Mouse (Mus musculus): ENCODE measurements at regions not wholly inside any gene's neighbourhood (a gene's known extent, or its start where the extent isn't known, plus 50 kb on each side); places are given as distances from the start of the nearest gene placed in this dataset.

DNA sequence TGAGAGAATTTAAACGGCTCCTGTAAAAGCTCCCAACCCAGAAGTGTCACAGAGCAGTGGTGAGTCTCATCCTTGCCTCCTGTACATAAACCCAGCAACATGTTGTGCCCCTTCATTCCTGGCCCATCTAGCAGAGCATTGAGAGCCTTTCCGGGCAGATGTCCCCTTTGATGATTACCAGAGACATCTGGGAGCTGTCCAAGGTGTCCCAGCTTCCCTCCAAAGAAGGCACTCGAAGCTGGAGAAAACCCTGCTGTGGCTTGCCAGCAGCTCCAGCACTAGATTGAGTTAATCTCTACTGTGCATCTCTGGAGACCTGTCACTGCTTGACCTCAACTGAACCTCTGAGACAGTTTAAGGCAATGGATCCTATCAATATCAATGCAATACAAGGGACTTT is 86.4 kb upstream of the Mycn start:
- 62% methylated on average over 3 of the region's 3 CpGs for WGBS
- H3K9ac ChIP-seq (replicated peaks; ENCODE audit: low read depth, low read length): no peak overlapping the region
- H3K4me3 ChIP-seq (ENCODE audit: low read depth, low read length): no peak overlapping the region
- H3K36me3 ChIP-seq (ENCODE audit: control insufficient read depth, insufficient read depth, low read length): no peaks in the 10 kb centered on the region
- no peaks in the 10 kb centered on the region for H3K27me3 ChIP-seq (ENCODE audit: control insufficient read depth, insufficient read depth, low read length)
- no peaks in the 10 kb centered on the region for H3K4me1 ChIP-seq (ENCODE audit: control insufficient read depth, insufficient read depth, low read length)
- H3K9me3 ChIP-seq (ENCODE audit: control insufficient read depth, low read length): no peaks in the 10 kb centered on the region
- H3K27ac ChIP-seq (ENCODE audit: low read depth, low read length): no peak overlapping the region
- H3K4me2 ChIP-seq (ENCODE audit: low read depth, low read length): no peak overlapping the region
- ATAC-seq (ENCODE audit: low read depth): no peak

DNA sequence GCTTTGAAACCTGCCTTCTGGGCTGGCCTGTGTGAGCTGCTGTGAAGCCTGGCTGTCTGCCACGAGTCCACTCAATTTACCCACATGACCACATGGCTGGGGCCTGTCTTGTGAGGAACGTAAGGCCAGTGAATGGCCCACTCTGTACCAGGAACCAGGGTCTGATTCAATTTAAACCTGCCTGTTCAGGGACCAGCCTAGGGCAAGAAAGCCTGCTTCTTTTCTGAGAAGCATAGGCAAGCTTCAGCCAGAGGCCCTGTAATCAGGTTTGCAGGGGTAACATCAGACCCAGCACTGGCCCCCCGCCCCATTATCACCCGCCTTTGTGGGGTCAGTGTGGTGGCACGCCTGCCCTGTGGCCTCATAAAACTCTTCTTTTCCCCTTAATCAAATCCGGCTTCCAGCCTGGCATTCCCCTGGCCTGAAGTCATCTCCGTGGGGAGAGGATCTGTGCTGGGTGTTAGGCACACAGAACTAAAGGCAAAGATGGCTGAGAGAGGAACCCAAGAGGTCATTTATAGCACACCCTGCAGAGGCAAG is 84.4 kb upstream of the Mycn start:
- WGBS: 25% methylated on average over 7 of the region's 7 CpGs
- H3K9me3 ChIP-seq (ENCODE audit: control insufficient read depth, low read length): no peaks in the 10 kb centered on the region
- H3K9ac ChIP-seq (replicated peaks; ENCODE audit: low read depth, low read length): no peak overlapping the region
- peak; percentile 87; the same call in 1 of the 2 replicates for ATAC-seq (ENCODE audit: low read depth)
- H3K27ac ChIP-seq (ENCODE audit: low read depth, low read length): no peak overlapping the region
- H3K4me2 ChIP-seq (ENCODE audit: low read depth, low read length): no peak overlapping the region
- no peaks in the 10 kb centered on the region for H3K36me3 ChIP-seq (ENCODE audit: control insufficient read depth, insufficient read depth, low read length)
- no peaks in the 10 kb centered on the region for H3K27me3 ChIP-seq (ENCODE audit: control insufficient read depth, insufficient read depth, low read length)
- no peak overlapping the region for H3K4me3 ChIP-seq (ENCODE audit: low read depth, low read length)
- H3K4me1 ChIP-seq (ENCODE audit: control insufficient read depth, insufficient read depth, low read length): no peaks in the 10 kb centered on the region

DNA sequence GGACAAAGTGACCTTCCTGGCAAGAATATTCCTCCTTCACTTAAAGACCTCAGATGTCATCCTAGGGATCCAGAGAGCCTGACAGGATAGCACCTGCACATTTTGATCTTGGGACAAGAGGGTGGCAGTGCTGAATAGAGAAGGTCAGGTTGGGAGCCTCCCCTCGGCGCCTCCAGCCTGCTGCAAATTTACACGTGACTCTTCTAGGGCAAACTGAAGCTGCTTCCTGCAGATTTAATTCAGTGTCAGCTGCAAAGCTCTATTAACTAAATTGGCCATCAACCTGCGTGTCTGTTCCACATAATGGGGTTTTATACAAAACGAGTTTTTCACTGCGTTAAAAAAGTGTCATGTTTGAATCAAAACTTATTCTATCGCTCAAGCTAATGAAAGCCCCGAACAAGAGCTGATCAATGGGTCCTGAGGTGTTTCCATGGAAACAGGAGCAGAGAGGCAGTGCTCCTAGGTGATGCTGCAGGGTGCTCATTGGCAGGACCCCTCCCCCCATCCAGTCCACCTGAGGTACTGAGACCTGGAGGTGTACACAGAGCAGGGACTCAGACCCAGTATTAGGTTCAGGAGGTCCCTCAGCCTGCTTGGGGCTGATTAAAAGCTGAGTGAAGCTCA is 82.6 kb upstream of the Mycn start:
- no peak overlapping the region for H3K4me2 ChIP-seq (ENCODE audit: low read depth, low read length)
- H3K27me3 ChIP-seq (ENCODE audit: control insufficient read depth, insufficient read depth, low read length): no peaks in the 10 kb centered on the region
- H3K4me1 ChIP-seq (ENCODE audit: control insufficient read depth, insufficient read depth, low read length): no peaks in the 10 kb centered on the region
- 38% methylated on average over 8 of the region's 8 CpGs for WGBS
- no peak overlapping the region for H3K27ac ChIP-seq (ENCODE audit: low read depth, low read length)
- no peaks in the 10 kb centered on the region for H3K9me3 ChIP-seq (ENCODE audit: control insufficient read depth, low read length)
- H3K9ac ChIP-seq (replicated peaks; ENCODE audit: low read depth, low read length): no peak overlapping the region
- H3K36me3 ChIP-seq (ENCODE audit: control insufficient read depth, insufficient read depth, low read length): no peaks in the 10 kb centered on the region
- no peak overlapping the region for H3K4me3 ChIP-seq (ENCODE audit: low read depth, low read length)
- ATAC-seq (ENCODE audit: low read depth): peak; percentile 77

DNA sequence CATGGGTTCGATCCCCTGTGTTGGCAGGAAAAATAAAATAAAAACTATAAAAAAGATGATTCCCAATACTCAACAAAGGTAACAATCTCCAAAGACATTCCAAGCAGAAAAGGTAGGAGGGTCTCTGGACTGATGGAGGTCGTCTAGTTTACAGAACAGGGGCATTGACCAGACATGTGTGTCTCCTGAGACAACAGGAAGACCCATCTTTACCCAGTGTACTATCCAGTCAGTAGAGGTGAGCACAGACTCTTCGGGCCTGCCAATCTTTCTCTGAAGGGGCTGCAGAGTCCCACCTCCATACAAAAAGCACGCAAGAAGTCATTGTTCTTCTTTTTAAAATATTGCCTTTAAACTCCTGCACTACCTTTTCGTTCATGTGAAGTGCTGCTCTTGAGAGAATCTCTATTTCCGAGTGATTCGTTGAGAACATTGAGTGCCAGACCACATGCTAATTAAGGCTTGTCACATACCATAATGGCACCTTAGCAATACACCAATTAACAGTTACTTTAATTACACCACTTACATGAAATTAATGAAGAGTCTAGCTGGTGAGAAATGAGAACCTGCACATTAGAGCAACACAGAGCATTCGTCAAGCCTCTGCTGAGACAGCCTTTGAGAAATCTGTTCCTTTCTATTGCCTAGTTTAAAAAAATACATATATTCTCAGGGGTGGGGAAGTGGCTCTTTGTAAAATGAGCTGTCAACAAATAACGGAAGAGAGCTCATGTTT is 69.5 kb upstream of the Mycn start:
- no peak overlapping the region for H3K27ac ChIP-seq (ENCODE audit: low read depth, low read length)
- no peaks in the 10 kb centered on the region for H3K36me3 ChIP-seq (ENCODE audit: control insufficient read depth, insufficient read depth, low read length)
- H3K9me3 ChIP-seq (ENCODE audit: control insufficient read depth, low read length): no peaks in the 10 kb centered on the region
- H3K4me2 ChIP-seq (ENCODE audit: low read depth, low read length): no peak overlapping the region
- H3K9ac ChIP-seq (replicated peaks; ENCODE audit: low read depth, low read length): no peak overlapping the region
- no peaks in the 10 kb centered on the region for H3K27me3 ChIP-seq (ENCODE audit: control insufficient read depth, insufficient read depth, low read length)
- ATAC-seq (ENCODE audit: low read depth): peak; percentile 58; the same call in 1 of the 2 replicates
- H3K4me3 ChIP-seq (ENCODE audit: low read depth, low read length): no peak overlapping the region
- H3K4me1 ChIP-seq (ENCODE audit: control insufficient read depth, insufficient read depth, low read length): no peaks in the 10 kb centered on the region
- 68% methylated on average over 9 of the region's 9 CpGs for WGBS

DNA sequence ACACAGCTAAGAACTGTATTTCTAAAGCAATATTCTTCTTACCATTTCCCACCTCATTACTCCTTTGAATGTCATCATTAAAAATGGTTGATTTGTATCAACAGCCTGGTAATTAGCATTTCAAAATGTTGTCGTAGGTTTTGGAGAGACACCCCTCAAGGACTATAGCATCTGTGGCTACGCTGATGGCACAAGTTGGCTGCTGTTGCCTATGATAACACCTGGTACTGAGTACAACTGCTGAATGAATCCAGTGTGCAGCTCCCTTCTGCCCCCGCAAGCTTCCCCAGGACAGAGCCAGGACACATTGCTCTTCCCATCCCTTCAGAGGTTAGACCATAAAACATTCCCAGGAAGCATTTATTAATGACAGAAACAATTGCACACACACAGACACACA is 68.7 kb upstream of the Mycn start:
- 69% methylated on average over 3 of the region's 3 CpGs for WGBS
- H3K4me1 ChIP-seq (ENCODE audit: control insufficient read depth, insufficient read depth, low read length): no peaks in the 10 kb centered on the region
- no peak overlapping the region for H3K4me2 ChIP-seq (ENCODE audit: low read depth, low read length)
- no peak overlapping the region for H3K4me3 ChIP-seq (ENCODE audit: low read depth, low read length)
- H3K27ac ChIP-seq (ENCODE audit: low read depth, low read length): no peak overlapping the region
- no peaks in the 10 kb centered on the region for H3K27me3 ChIP-seq (ENCODE audit: control insufficient read depth, insufficient read depth, low read length)
- H3K36me3 ChIP-seq (ENCODE audit: control insufficient read depth, insufficient read depth, low read length): no peaks in the 10 kb centered on the region
- H3K9me3 ChIP-seq (ENCODE audit: control insufficient read depth, low read length): no peaks in the 10 kb centered on the region
- H3K9ac ChIP-seq (replicated peaks; ENCODE audit: low read depth, low read length): no peak overlapping the region
- ATAC-seq (ENCODE audit: low read depth): no peak

DNA sequence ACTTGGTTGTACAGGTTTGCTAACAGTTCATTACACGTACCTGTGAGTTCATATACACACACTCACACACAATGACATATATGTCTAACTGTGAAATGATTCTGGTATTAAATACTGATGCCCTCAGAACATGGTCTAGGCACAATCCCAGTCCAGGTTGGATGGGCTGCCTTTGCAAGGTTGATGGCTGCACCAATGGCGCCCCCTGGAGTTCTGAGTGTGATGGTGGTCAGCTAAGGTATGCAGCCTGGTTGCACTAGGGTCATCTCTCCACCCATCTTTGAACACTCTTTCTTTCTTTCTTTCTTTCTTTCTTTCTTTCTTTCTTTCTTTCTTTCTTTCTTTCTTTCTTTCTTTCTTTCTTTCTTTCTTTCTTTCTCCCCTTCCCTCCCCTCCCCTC is 67.8 kb upstream of the Mycn start:
- H3K27me3 ChIP-seq (ENCODE audit: control insufficient read depth, insufficient read depth, low read length): no peaks in the 10 kb centered on the region
- H3K27ac ChIP-seq (ENCODE audit: low read depth, low read length): no peak overlapping the region
- no peaks in the 10 kb centered on the region for H3K9me3 ChIP-seq (ENCODE audit: control insufficient read depth, low read length)
- 46% methylated on average over 2 of the region's 2 CpGs for WGBS
- H3K9ac ChIP-seq (replicated peaks; ENCODE audit: low read depth, low read length): no peak overlapping the region
- no peaks in the 10 kb centered on the region for H3K36me3 ChIP-seq (ENCODE audit: control insufficient read depth, insufficient read depth, low read length)
- no peak overlapping the region for H3K4me3 ChIP-seq (ENCODE audit: low read depth, low read length)
- no peaks in the 10 kb centered on the region for H3K4me1 ChIP-seq (ENCODE audit: control insufficient read depth, insufficient read depth, low read length)
- no peak for ATAC-seq (ENCODE audit: low read depth)
- no peak overlapping the region for H3K4me2 ChIP-seq (ENCODE audit: low read depth, low read length)

DNA sequence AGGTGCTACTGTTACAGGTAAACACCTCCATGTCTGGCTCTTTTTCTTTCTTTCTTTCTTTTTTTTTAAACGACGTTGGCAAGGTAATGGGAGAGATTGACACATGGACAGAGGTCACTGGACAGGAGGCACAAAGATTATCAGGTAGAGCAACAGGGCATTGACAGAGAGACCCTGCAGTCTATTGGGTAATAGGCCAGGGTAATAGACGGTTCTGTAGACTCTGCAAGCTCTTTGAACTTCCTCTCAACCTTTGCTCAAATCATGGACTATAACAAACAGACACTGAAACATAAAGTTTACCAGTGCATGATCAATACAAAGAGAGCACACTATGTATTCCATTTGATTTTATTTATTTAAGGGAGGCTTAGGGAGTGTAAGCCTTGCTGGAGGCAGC is 61.0 kb upstream of the Mycn start:
- no peak overlapping the region for H3K9ac ChIP-seq (replicated peaks; ENCODE audit: low read depth, low read length)
- 75% methylated on average over 3 of the region's 3 CpGs for WGBS
- no peak overlapping the region for H3K27ac ChIP-seq (ENCODE audit: low read depth, low read length)
- H3K36me3 ChIP-seq (ENCODE audit: control insufficient read depth, insufficient read depth, low read length): no peaks in the 10 kb centered on the region
- ATAC-seq (ENCODE audit: low read depth): no peak
- H3K4me1 ChIP-seq (ENCODE audit: control insufficient read depth, insufficient read depth, low read length): no peaks in the 10 kb centered on the region
- no peaks in the 10 kb centered on the region for H3K9me3 ChIP-seq (ENCODE audit: control insufficient read depth, low read length)
- no peak overlapping the region for H3K4me2 ChIP-seq (ENCODE audit: low read depth, low read length)
- H3K4me3 ChIP-seq (ENCODE audit: low read depth, low read length): no peak overlapping the region
- H3K27me3 ChIP-seq (ENCODE audit: control insufficient read depth, insufficient read depth, low read length): no peaks in the 10 kb centered on the region

DNA sequence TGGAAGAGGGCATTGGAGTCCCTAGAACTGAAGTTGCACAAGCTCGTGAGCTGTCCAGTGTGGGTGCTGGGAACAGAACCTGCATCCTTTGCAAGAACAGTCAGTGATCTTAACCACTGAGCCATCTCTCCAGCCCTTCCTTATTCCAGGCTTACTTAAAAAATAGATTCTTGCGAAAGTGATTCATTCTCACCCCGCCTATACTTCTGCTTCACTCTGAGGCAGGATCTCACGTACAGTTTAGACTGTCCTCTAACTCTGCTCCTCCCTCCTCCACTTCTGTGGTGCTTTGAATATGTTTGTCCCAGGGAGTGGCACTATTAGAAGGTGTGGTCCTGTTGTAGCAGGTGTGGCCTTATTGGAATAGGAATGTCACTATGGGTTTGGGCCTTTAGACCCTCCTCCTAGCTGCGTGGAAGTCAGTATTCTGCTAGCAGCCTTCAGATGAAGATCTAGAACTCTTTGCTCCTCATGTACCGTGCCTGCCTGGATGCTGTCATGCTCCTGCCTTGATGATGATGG is 60.4 kb upstream of the Mycn start:
- H3K27ac ChIP-seq (ENCODE audit: low read depth, low read length): no peak overlapping the region
- H3K4me2 ChIP-seq (ENCODE audit: low read depth, low read length): no peak overlapping the region
- no peaks in the 10 kb centered on the region for H3K27me3 ChIP-seq (ENCODE audit: control insufficient read depth, insufficient read depth, low read length)
- H3K9me3 ChIP-seq (ENCODE audit: control insufficient read depth, low read length): no peaks in the 10 kb centered on the region
- no peaks in the 10 kb centered on the region for H3K4me1 ChIP-seq (ENCODE audit: control insufficient read depth, insufficient read depth, low read length)
- H3K9ac ChIP-seq (replicated peaks; ENCODE audit: low read depth, low read length): no peak overlapping the region
- no peak for ATAC-seq (ENCODE audit: low read depth)
- H3K4me3 ChIP-seq (ENCODE audit: low read depth, low read length): no peak overlapping the region
- WGBS: 91% methylated on average over 6 of the region's 6 CpGs
- no peaks in the 10 kb centered on the region for H3K36me3 ChIP-seq (ENCODE audit: control insufficient read depth, insufficient read depth, low read length)

DNA sequence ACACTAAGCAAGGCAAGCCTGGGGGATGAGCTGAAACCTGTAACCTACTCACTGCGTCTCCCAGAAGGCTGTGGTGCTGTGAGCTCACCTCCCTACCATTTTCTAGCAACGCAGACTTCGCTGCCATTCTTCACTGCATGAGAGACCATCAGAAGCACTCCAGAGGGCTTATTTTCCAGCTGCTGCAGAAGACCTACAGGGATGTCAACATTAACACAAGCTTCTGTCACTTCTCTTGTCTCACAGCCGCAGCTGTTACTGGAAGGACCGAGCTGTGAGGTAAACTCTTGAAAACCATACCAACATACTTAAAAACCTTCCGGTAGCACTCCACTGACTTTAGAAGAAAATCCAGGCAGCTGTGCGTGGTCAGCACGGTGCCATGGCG is 54.3 kb upstream of the Mycn start:
- no peaks in the 10 kb centered on the region for H3K9me3 ChIP-seq (ENCODE audit: control insufficient read depth, low read length)
- ATAC-seq (ENCODE audit: low read depth): no peak
- no peaks in the 10 kb centered on the region for H3K36me3 ChIP-seq (ENCODE audit: control insufficient read depth, insufficient read depth, low read length)
- H3K27me3 ChIP-seq (ENCODE audit: control insufficient read depth, insufficient read depth, low read length): no peaks in the 10 kb centered on the region
- 88% methylated on average over 9 of the region's 9 CpGs for WGBS
- H3K4me3 ChIP-seq (ENCODE audit: low read depth, low read length): no peak overlapping the region
- no peak overlapping the region for H3K9ac ChIP-seq (replicated peaks; ENCODE audit: low read depth, low read length)
- no peak overlapping the region for H3K4me2 ChIP-seq (ENCODE audit: low read depth, low read length)
- no peaks in the 10 kb centered on the region for H3K4me1 ChIP-seq (ENCODE audit: control insufficient read depth, insufficient read depth, low read length)
- no peak overlapping the region for H3K27ac ChIP-seq (ENCODE audit: low read depth, low read length)

Data from neural tube, embryonic 14.5 days (tissue).